27 mouse cellular contexts compared by ENCODE assay signal in genomic region chr12:75654247-75654801, GRCm38 (mm10). TPM values are rescaled to one million over a fixed set of nuclear protein-coding genes. Genes with fewer than 3 reads are reported as not detected.
DNase-seq lines count a peak whose midpoint lies in the region; ATAC-seq and TF ChIP-seq lines count a peak whose summit lies in the region.
"Had no signal": no experiment of that assay in that cellular context is flagged by ENCODE, and none has a peak within 500 bp of the region (broad histone marks: within the 10 kb centered on the region; RNA-seq: fewer than 3 reads in every experiment).

No protein-coding gene starts in this region.

- no peak overlapping the region for H3K9ac ChIP-seq in heart, adult 2 months (ENCODE audit: low read depth, low read length)
- no peak overlapping the region for H3K9ac ChIP-seq in stomach, postnatal 0 days (ENCODE audit: low read length)
- H3K9ac ChIP-seq in midbrain, embryonic 11.5 days (ENCODE audit: low read length), result no peak overlapping the region
- H3K9ac ChIP-seq: embryonic facial prominence, embryonic 13.5 days; embryonic facial prominence, embryonic 15.5 days; forebrain, embryonic 12.5 days had no signal

- DNase-seq in embryo, embryonic 10 days (ENCODE audit: low spot score), result peak; percentile 6
- DNase-seq in embryo, embryonic 9.5 days (ENCODE audit: extremely low spot score), result no peak
- no peak for DNase-seq in heart, adult 2 months
- DNase-seq in heart, postnatal 25 days (ENCODE audit: low spot score), result no peak
- no peak for DNase-seq in stomach, postnatal 0 days (ENCODE audit: low spot score)
- no peak for DNase-seq in midbrain, embryonic 11.5 days (ENCODE audit: low spot score, missing footprints)
- DNase-seq in frontal cortex, postnatal 10 days (ENCODE audit: low spot score in 2 of 2), result no peak
- DNase-seq: adrenal gland, adult 8-10 months; adrenal gland, postnatal 14 days; adrenal gland, postnatal 36 days; B cell, adult 2 months; cerebellum, adult 11 months; cerebellum, adult 18-20 months; cerebellum, adult 8-10 months; cerebellum, adult 9-11 months; cerebellum, postnatal 14 days; cerebellum, postnatal 36 days had no signal

- no peak for TF ChIP-seq EP300 in heart, adult 2 months (IDR thresholded peaks at IDR 0.05; ENCODE audit: insufficient read depth, low read depth, low read length)
- TF ChIP-seq EP300 in stomach, postnatal 0 days (optimal IDR thresholded peaks at IDR 0.05), result no peak

- no peaks in the 10 kb centered on the region for H3K27me3 ChIP-seq in heart, adult 2 months (ENCODE audit: control insufficient read depth, insufficient read depth, low read length)
- no peaks in the 10 kb centered on the region for H3K27me3 ChIP-seq in stomach, postnatal 0 days (ENCODE audit: control insufficient read depth, insufficient read depth, low read length)
- H3K27me3 ChIP-seq in midbrain, embryonic 11.5 days (ENCODE audit: control insufficient read depth, insufficient read depth, low read length), result no peaks in the 10 kb centered on the region
- H3K27me3 ChIP-seq: embryonic facial prominence, embryonic 13.5 days; embryonic facial prominence, embryonic 15.5 days; forebrain, embryonic 12.5 days had no signal

- 0 out of 2 replicates have a peak, but pooled peaks cover 2% of the 10 kb centered on the region for H3K4me1 ChIP-seq in heart, adult 2 months (ENCODE audit: control insufficient read depth, insufficient read depth, low read length)
- H3K4me1 ChIP-seq in brown adipose tissue, adult 24 weeks (ENCODE audit: control insufficient read depth, insufficient read depth, insufficient read length, low read length), result no peaks in the 10 kb centered on the region
- no peaks in the 10 kb centered on the region for H3K4me1 ChIP-seq in stomach, postnatal 0 days (replicated peaks; ENCODE audit: control insufficient read depth, insufficient read depth)
- H3K4me1 ChIP-seq in midbrain, embryonic 11.5 days (ENCODE audit: control insufficient read depth, insufficient read depth, low read length), result no peaks in the 10 kb centered on the region; the same call in 1 of the 2 replicates
- H3K4me1 ChIP-seq: embryonic facial prominence, embryonic 13.5 days; embryonic facial prominence, embryonic 15.5 days had no signal

- H3K9me3 ChIP-seq in stomach, postnatal 0 days (ENCODE audit: control insufficient read depth, low read length), result no peaks in the 10 kb centered on the region
- H3K9me3 ChIP-seq in midbrain, embryonic 11.5 days (ENCODE audit: control insufficient read depth, low read length), result no peaks in the 10 kb centered on the region
- H3K9me3 ChIP-seq: embryonic facial prominence, embryonic 13.5 days; embryonic facial prominence, embryonic 15.5 days; forebrain, embryonic 10.5 days; forebrain, embryonic 12.5 days had no signal

- 43% methylated on average over 3 of the region's 3 CpGs for WGBS in heart, adult 2 months
- WGBS in stomach, postnatal 0 days, result 76% methylated on average over 3 of the region's 3 CpGs
- 68% methylated on average over 3 of the region's 3 CpGs for WGBS in midbrain, embryonic 11.5 days

- H3K79me2 ChIP-seq in heart, adult 2 months (replicated peaks; ENCODE audit: control insufficient read depth, insufficient read depth, low read length), result no peaks in the 10 kb centered on the region

- intact Hi-C loops in heart, adult 2 months (cut with DNase I), result no loop called here
- intact Hi-C loops in heart, postnatal 25 days (cut with DNase I), result no loop called here

- ATAC-seq in stomach, postnatal 0 days (ENCODE audit: low FRiP score, low TSS enrichment), result peak; percentile 80
- no peak for ATAC-seq in midbrain, embryonic 11.5 days (ENCODE audit: low FRiP score)
- ATAC-seq: activated CD4-positive, CD25-positive, alpha-beta regulatory T cell, adult 4 months; CD4-positive, CD25-positive, alpha-beta regulatory T cell, adult 4 months; forebrain, embryonic 14.5 days; forebrain, embryonic 16.5 days had no signal

- H3K36me3 ChIP-seq in heart, adult 2 months (ENCODE audit: control insufficient read depth, insufficient read depth, low read length), result no peaks in the 10 kb centered on the region
- no peaks in the 10 kb centered on the region for H3K36me3 ChIP-seq in stomach, postnatal 0 days (ENCODE audit: control insufficient read depth, insufficient read depth, low read length)
- H3K36me3 ChIP-seq in midbrain, embryonic 11.5 days (ENCODE audit: control insufficient read depth, insufficient read depth, low read length), result no peaks in the 10 kb centered on the region
- H3K36me3 ChIP-seq: embryonic facial prominence, embryonic 13.5 days; embryonic facial prominence, embryonic 15.5 days; forebrain, embryonic 12.5 days had no signal

- no peak overlapping the region for H3K4me3 ChIP-seq in heart, adult 2 months
- H3K4me3 ChIP-seq in brown adipose tissue, adult 24 weeks (ENCODE audit: insufficient read depth, low read depth, low read length), result no peak overlapping the region
- no peak overlapping the region for H3K4me3 ChIP-seq in stomach, postnatal 0 days (ENCODE audit: low read depth, low read length)
- no peak overlapping the region for H3K4me3 ChIP-seq in midbrain, embryonic 11.5 days (ENCODE audit: low read depth, low read length)
- H3K4me3 ChIP-seq: embryonic facial prominence, embryonic 13.5 days; embryonic facial prominence, embryonic 15.5 days; erythroblast, embryonic 14.5 days; forebrain, embryonic 10.5 days; forebrain, embryonic 12.5 days had no signal

- TF ChIP-seq POLR2A in heart, adult 2 months (IDR thresholded peaks at IDR 0.05; ENCODE audit: insufficient read depth, low read depth, low read length), result no peak

- no peak for TF ChIP-seq CTCF in heart, adult 2 months (IDR thresholded peaks at IDR 0.05)
- no peak for TF ChIP-seq CTCF in stomach, postnatal 0 days (IDR thresholded peaks at IDR 0.05; ENCODE audit: low read depth)

- H3K4me2 ChIP-seq in stomach, postnatal 0 days (replicated peaks; ENCODE audit: low read depth), result no peak overlapping the region
- H3K4me2 ChIP-seq in midbrain, embryonic 11.5 days, result no peak overlapping the region
- H3K4me2 ChIP-seq: embryonic facial prominence, embryonic 13.5 days; embryonic facial prominence, embryonic 15.5 days; forebrain, embryonic 12.5 days had no signal

- H3K27ac ChIP-seq in heart, adult 2 months, result peak overlapping the region; percentile 5; the same call in 1 of the 2 replicates
- H3K27ac ChIP-seq in brown adipose tissue, adult 24 weeks (replicated peaks; ENCODE audit: low read depth, low read length), result peak overlapping the region; percentile 62
- H3K27ac ChIP-seq in stomach, postnatal 0 days (replicated peaks), result no peak overlapping the region
- H3K27ac ChIP-seq in midbrain, embryonic 11.5 days (ENCODE audit: low read depth, low read length), result no peak overlapping the region
- H3K27ac ChIP-seq: embryonic facial prominence, embryonic 13.5 days; embryonic facial prominence, embryonic 15.5 days; forebrain, embryonic 10.5 days; forebrain, embryonic 12.5 days had no signal

RNA-seq across cellular contexts. Expression of gene Wdr89, which starts 15.0 kb away (rescaled TPM):
- 1 to 10 TPM; 2.8 TPM for total RNA-seq in heart, adult 2 months (2021)
- polyA plus RNA-seq in heart, adult 2 months (2012; rRNA removed), result 2.1 and 2.6 TPM in 2 replicates
- total RNA-seq in heart, postnatal 25 days (2021), result 1 to 10 TPM; 2.5 to 2.6 TPM
- 16.5 and 18.2 TPM in 2 replicates for polyA plus RNA-seq in brown adipose tissue, adult 24 weeks (2012; ENCODE audit: insufficient read depth, insufficient read length, missing spikeins)
- polyA plus RNA-seq in stomach, postnatal 0 days (2015; fragmentation: Nextera tagmentation; extraction: Ambion mirVana), result 5.9 and 6.1 TPM in 2 replicates
- polyA plus RNA-seq in midbrain, embryonic 11.5 days (2014; fragmentation: Nextera tagmentation; extraction: Ambion mirVana), result 10.5 and 11.1 TPM in 2 replicates

RNA-seq across cellular contexts. Expression of gene Ppp2r5e, which starts 58.3 kb away (rescaled TPM):
- total RNA-seq in heart, adult 2 months (2021), result 10 to 100 TPM; 32.6 to 32.9 TPM
- polyA plus RNA-seq in heart, adult 2 months (2012; rRNA removed), result 9.1 and 14.6 TPM in 2 replicates
- total RNA-seq in heart, postnatal 25 days (2021), result 10 to 100 TPM; 32.0 to 33.8 TPM
- 18.0 and 21.6 TPM in 2 replicates for polyA plus RNA-seq in brown adipose tissue, adult 24 weeks (2012; ENCODE audit: insufficient read depth, insufficient read length, missing spikeins)
- 8.3 and 8.9 TPM in 2 replicates for polyA plus RNA-seq in stomach, postnatal 0 days (2015; fragmentation: Nextera tagmentation; extraction: Ambion mirVana)
- 22.3 and 24.7 TPM in 2 replicates for polyA plus RNA-seq in midbrain, embryonic 11.5 days (2014; fragmentation: Nextera tagmentation; extraction: Ambion mirVana)

Comparison
In these comparisons a context has a peak if more than half of its experiments do, and no peak if none do; other contexts are left out.
1. H3K27ac ChIP-seq: peak in heart, adult 2 months (single experiment) and brown adipose tissue, adult 24 weeks (single experiment); none in stomach, postnatal 0 days (single experiment) and midbrain, embryonic 11.5 days (single experiment).